Mouse (Mus musculus) stomach, postnatal 0 days (tissue): ENCODE measurements around the gene Pcyt2.

Experiments used
- CTCF ChIP-seq: IDR thresholded peaks from 2 replicates; pipeline ENCODE4 v1.5.1; 2016; ENCODE audit warnings: antibody characterized with exemption, low read depth, mild to moderate bottlenecking, moderate library complexity
- EP300 ChIP-seq: optimal IDR thresholded peaks from 2 replicates; pipeline ENCODE3; 2016; ENCODE audit warnings: antibody characterized with exemption

GRCm38 (mm10) chr11:120576365-120576981 is 41.3 kb downstream of the Pcyt2 start:
- TF ChIP-seq CTCF (no peak), EP300 (no peak)
